Mouse (Mus musculus): ENCODE results near the gene Mknk2. TPM values are rescaled to one million over a fixed set of nuclear protein-coding genes. Genes with fewer than 3 reads are reported as not detected.

The Mknk2 gene
- polyA plus RNA-seq, 1 experiment from 2014 or later: 124 TPM

Other genes starting within 250 kb of the Mknk2 start
- 110 and 115 TPM in 2 replicates for gene Tcf3, start 244.5 kb downstream of the Mknk2 start, polyA plus RNA-seq (2016; fragmentation: Nextera tagmentation; extraction: Ambion mirVana)
- 0.29 and 0.33 TPM in 2 replicates for gene Onecut3, start 183.3 kb downstream of the Mknk2 start, polyA plus RNA-seq (2016; fragmentation: Nextera tagmentation; extraction: Ambion mirVana)
- 0.02 and 0.08 TPM in 2 replicates for gene Atp8b3, start 139.0 kb downstream of the Mknk2 start, polyA plus RNA-seq (2016; fragmentation: Nextera tagmentation; extraction: Ambion mirVana)
- gene Rexo1, start 116.6 kb downstream of the Mknk2 start, polyA plus RNA-seq (2016; fragmentation: Nextera tagmentation; extraction: Ambion mirVana): 23.2 and 23.9 TPM in 2 replicates
- gene Klf16, start 100.8 kb downstream of the Mknk2 start, polyA plus RNA-seq (2016; fragmentation: Nextera tagmentation; extraction: Ambion mirVana): 24.0 and 24.7 TPM in 2 replicates
- 86.4 and 88.9 TPM in 2 replicates for gene Abhd17a, start 87.8 kb downstream of the Mknk2 start, polyA plus RNA-seq (2016; fragmentation: Nextera tagmentation; extraction: Ambion mirVana)
- gene Scamp4, start 75.2 kb downstream of the Mknk2 start, polyA plus RNA-seq (2016; fragmentation: Nextera tagmentation; extraction: Ambion mirVana): 63.3 and 65.2 TPM in 2 replicates
- 7.0 and 7.4 TPM in 2 replicates for gene Adat3, start 75.2 kb downstream of the Mknk2 start, polyA plus RNA-seq (2016; fragmentation: Nextera tagmentation; extraction: Ambion mirVana)
- gene Gm49322, start 72.1 kb downstream of the Mknk2 start, polyA plus RNA-seq (2016; fragmentation: Nextera tagmentation; extraction: Ambion mirVana): 2.6 and 3.0 TPM in 2 replicates
- gene Csnk1g2, start 55.3 kb downstream of the Mknk2 start, polyA plus RNA-seq (2016; fragmentation: Nextera tagmentation; extraction: Ambion mirVana): 106 TPM in 2 replicates
- gene Btbd2, start 21.0 kb downstream of the Mknk2 start, polyA plus RNA-seq (2016; fragmentation: Nextera tagmentation; extraction: Ambion mirVana): 26.0 and 27.3 TPM in 2 replicates
- gene Mob3a, start 23.9 kb upstream of the Mknk2 start, polyA plus RNA-seq (2016; fragmentation: Nextera tagmentation; extraction: Ambion mirVana): 43.9 and 45.3 TPM in 2 replicates
- 10.1 and 10.6 TPM in 2 replicates for gene Izumo4, start 24.1 kb upstream of the Mknk2 start, polyA plus RNA-seq (2016; fragmentation: Nextera tagmentation; extraction: Ambion mirVana)
- 36.5 and 38.2 TPM in 2 replicates for gene Ap3d1, start 64.2 kb upstream of the Mknk2 start, polyA plus RNA-seq (2016; fragmentation: Nextera tagmentation; extraction: Ambion mirVana)
- 15.7 TPM in 2 replicates for gene Dot1l, start 77.1 kb upstream of the Mknk2 start, polyA plus RNA-seq (2016; fragmentation: Nextera tagmentation; extraction: Ambion mirVana)
- 53.5 and 54.1 TPM in 2 replicates for gene Sf3a2, start 120.1 kb upstream of the Mknk2 start, polyA plus RNA-seq (2016; fragmentation: Nextera tagmentation; extraction: Ambion mirVana)
- gene Plekhj1, start 120.5 kb upstream of the Mknk2 start, polyA plus RNA-seq (2016; fragmentation: Nextera tagmentation; extraction: Ambion mirVana): 134 and 137 TPM in 2 replicates
- 0.07 TPM in 1 of 2 replicates, not detected in the other for gene Amh, start 127.1 kb upstream of the Mknk2 start, polyA plus RNA-seq (2016; fragmentation: Nextera tagmentation; extraction: Ambion mirVana)
- 0.18 and 0.46 TPM in 2 replicates for gene Jsrp1, start 135.4 kb upstream of the Mknk2 start, polyA plus RNA-seq (2016; fragmentation: Nextera tagmentation; extraction: Ambion mirVana)
- 1,528 and 1,635 TPM in 2 replicates for gene Oaz1, start 148.5 kb upstream of the Mknk2 start, polyA plus RNA-seq (2016; fragmentation: Nextera tagmentation; extraction: Ambion mirVana)
- gene Lingo3, start 165.9 kb upstream of the Mknk2 start, polyA plus RNA-seq (2016; fragmentation: Nextera tagmentation; extraction: Ambion mirVana): not detected in 2 replicates
- 235 and 245 TPM in 2 replicates for gene Lsm7, start 177.1 kb upstream of the Mknk2 start, polyA plus RNA-seq (2016; fragmentation: Nextera tagmentation; extraction: Ambion mirVana)
- 66.1 and 70.5 TPM in 2 replicates for gene Sppl2b, start 177.2 kb upstream of the Mknk2 start, polyA plus RNA-seq (2016; fragmentation: Nextera tagmentation; extraction: Ambion mirVana)
- gene Tmprss9, start 193.7 kb upstream of the Mknk2 start, polyA plus RNA-seq (2016; fragmentation: Nextera tagmentation; extraction: Ambion mirVana): 0.04 and 0.05 TPM in 2 replicates
- 271 and 301 TPM in 2 replicates for gene Timm13, start 222.9 kb upstream of the Mknk2 start, polyA plus RNA-seq (2016; fragmentation: Nextera tagmentation; extraction: Ambion mirVana)
- gene Lmnb2, start 240.1 kb upstream of the Mknk2 start, polyA plus RNA-seq (2016; fragmentation: Nextera tagmentation; extraction: Ambion mirVana): 23.1 and 23.6 TPM in 2 replicates